Mouse (Mus musculus) intestine, embryonic 15.5 days (tissue): ENCODE results near the gene Nog. TPM values are rescaled to one million over a fixed set of nuclear protein-coding genes. Genes with fewer than 3 reads are reported as not detected.

Experiments
- ATAC-seq: fragments of 200-750 bp; cut with Nextera tagmentation; 2 replicates; pipeline ENCODE4 v1.8.0; 2017; ENCODE audit warnings: moderate TSS enrichment, moderate library complexity
- H3K27ac ChIP-seq: fragments of 300-500 bp; sonication (generic); 2 replicates; pipeline ENCODE4 v1.5.1; 2015; ENCODE audit warnings: mild to moderate bottlenecking, inconsistent platforms
- H3K27me3 ChIP-seq: fragments of 300-500 bp; sonication (generic); replicated peaks from 2 replicates; pipeline ENCODE4 v1.6.1; 2015; ENCODE audit warnings: inconsistent platforms
- H3K36me3 ChIP-seq: fragments of 300-500 bp; sonication (generic); 2 replicates; pipeline ENCODE4 v1.6.1; 2015; ENCODE audit warnings: inconsistent platforms
- H3K4me1 ChIP-seq: fragments of 300-500 bp; sonication (generic); replicated peaks from 2 replicates; pipeline ENCODE4 v1.6.1; 2015; ENCODE audit warnings: inconsistent platforms
- H3K4me2 ChIP-seq: fragments of 300-500 bp; sonication (generic); replicated peaks from 2 replicates; pipeline ENCODE4 v1.6.1; 2015; ENCODE audit warnings: mild to moderate bottlenecking, inconsistent platforms
- H3K4me3 ChIP-seq: fragments of 300-500 bp; sonication (generic); replicated peaks from 2 replicates; pipeline ENCODE4 v1.5.1; 2015; ENCODE audit warnings: inconsistent platforms
- H3K9ac ChIP-seq: fragments of 300-500 bp; sonication (generic); 2 replicates; pipeline ENCODE4 v1.6.1; 2015; ENCODE audit warnings: inconsistent platforms
- H3K9me3 ChIP-seq: fragments of 300-500 bp; sonication (generic); 2 replicates; pipeline ENCODE4 v1.6.1; 2016; ENCODE audit warnings: inconsistent platforms
- WGBS: fragments of 180-500 bp; shearing (Covaris S2); methylation state at CpG from one replicate; pipeline ENCODE4 v1.1.7; 2015; 5-methylcytosine and 5-hydroxymethylcytosine counted together
- polyA plus RNA-seq: library from polyadenylated mRNA; unstranded; fragments of >200 nt; fragmentation: Nextera tagmentation; extraction: Ambion mirVana; gene quantifications from 2 replicates; pipeline ENCODE4 v1.2.1, GENCODE M21; 2015

Nog gene
- polyA plus RNA-seq, 1 experiment from 2014 or later, result 2.7 TPM

GRCm38 (mm10) chr11:89303421-89303820 is 1.3 kb upstream of the Nog start:
- peak; percentile 66 for ATAC-seq
- 2% methylated on average over 16 of the region's 16 CpGs for WGBS
- peak overlapping the region; percentile 64 for H3K4me3 ChIP-seq
- peaks cover 28% of the 10 kb centered on the region for H3K27me3 ChIP-seq
- peak overlapping the region; percentile 99 for H3K4me2 ChIP-seq
- H3K4me1 ChIP-seq, result peaks cover 16% of the 10 kb centered on the region
- H3K36me3 ChIP-seq, result no peaks in the 10 kb centered on the region
- H3K27ac ChIP-seq, result no peak overlapping the region
- no peaks in the 10 kb centered on the region for H3K9me3 ChIP-seq
- no peak overlapping the region for H3K9ac ChIP-seq

DNA sequence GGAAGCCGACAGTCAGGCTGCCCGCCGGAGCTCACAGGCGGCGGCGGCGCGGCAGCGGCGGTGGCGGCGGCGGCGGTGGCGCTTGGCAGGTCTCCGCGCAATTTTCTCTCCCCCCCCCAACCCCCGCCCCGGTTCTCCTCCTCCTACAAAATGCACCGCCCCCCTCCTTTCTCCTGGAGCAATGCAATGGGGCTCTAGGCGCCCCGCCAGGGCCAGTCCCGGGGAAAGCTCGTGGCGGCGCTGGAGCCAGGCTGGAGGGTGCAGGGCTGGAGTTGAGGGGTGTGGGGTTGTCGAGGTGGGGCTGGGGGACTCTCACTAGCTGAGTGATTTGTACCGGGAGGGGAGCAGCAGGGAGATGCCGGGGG is 666 bp upstream of the Nog start:
- peaks cover 28% of the 10 kb centered on the region for H3K27me3 ChIP-seq
- H3K4me2 ChIP-seq, result peak overlapping the region; percentile 99
- no peaks in the 10 kb centered on the region for H3K9me3 ChIP-seq
- H3K36me3 ChIP-seq, result no peaks in the 10 kb centered on the region
- peak overlapping the region; percentile 60 for H3K9ac ChIP-seq
- H3K4me1 ChIP-seq, result peaks cover 19% of the 10 kb centered on the region
- peak; percentile 61 for ATAC-seq
- peak overlapping the region; percentile 84 for H3K27ac ChIP-seq
- H3K4me3 ChIP-seq, result peak overlapping the region; percentile 64
- WGBS, result 0% methylated on average over 18 of the region's 29 CpGs

GRCm38 (mm10) chr11:89301331-89302055 is 639 bp downstream of the Nog start:
- H3K4me1 ChIP-seq, result peaks cover 22% of the 10 kb centered on the region
- peaks cover 28% of the 10 kb centered on the region for H3K27me3 ChIP-seq
- H3K4me3 ChIP-seq, result peak overlapping the region; percentile 64
- peak; percentile 7; the same call in 1 of the 2 replicates for ATAC-seq
- H3K9ac ChIP-seq, result peak overlapping the region; percentile 60
- peak overlapping the region; percentile 84 for H3K27ac ChIP-seq
- H3K9me3 ChIP-seq, result no peaks in the 10 kb centered on the region
- under 1% methylated on average over 53 of the region's 53 CpGs for WGBS
- H3K36me3 ChIP-seq, result no peaks in the 10 kb centered on the region
- H3K4me2 ChIP-seq, result peak overlapping the region; percentile 99

DNA sequence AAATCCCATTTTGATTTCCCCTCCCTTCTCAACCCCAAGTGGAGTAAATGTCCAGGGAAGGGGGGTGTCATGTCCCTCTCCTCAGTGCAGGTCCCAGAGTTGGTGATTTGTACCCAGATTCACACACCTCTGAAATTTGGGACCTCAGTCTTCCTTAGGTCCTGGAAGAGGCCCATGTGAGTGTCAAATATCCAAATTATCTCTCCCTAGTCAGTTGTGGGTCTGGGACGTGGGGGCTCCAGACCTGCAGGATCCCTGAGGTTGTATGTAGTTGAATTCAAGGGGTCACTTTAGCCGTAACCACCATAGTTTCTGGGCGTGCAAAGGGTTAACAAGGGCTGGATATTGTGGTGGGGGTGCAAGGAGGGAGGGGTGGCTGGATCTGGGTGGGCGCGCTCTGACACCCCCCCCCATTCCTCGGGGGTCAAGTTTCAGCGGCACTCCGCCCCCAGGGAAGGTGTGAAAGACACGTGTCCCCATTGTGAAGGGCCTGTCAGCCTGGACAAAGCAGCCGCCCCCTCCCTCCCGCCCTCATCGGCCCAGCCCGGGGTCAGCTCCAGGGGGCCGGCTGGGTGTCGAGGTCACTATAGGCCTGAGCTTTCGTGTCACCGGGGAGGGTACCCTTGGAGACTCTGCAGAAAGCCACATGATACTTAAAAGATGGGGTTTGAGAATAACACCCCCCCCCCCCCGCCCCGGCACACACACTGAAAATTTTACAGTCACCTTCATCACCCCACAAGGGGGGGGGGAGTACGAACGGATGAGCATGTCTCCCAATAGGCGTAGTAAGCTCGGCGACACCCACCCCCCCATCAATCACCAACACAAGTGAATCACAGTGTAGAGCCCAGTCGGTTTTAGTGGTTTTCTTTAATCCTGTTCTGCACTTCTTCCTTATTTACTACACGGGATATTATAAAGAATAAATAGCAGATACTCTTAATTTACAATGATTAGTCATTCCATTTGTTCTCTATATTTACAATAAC is 2.1 kb downstream of the Nog start:
- Histone ChIP-seq H3K4me3 (peak overlapping the region; percentile 19), H3K4me2 (peak overlapping the region; percentile 83), H3K4me1 (peaks cover 22% of the 10 kb centered on the region), H3K27me3 (peaks cover 35% of the 10 kb centered on the region), H3K9me3 (no peaks in the 10 kb centered on the region), H3K27ac (no peak overlapping the region), H3K9ac (no peak overlapping the region), H3K36me3 (no peaks in the 10 kb centered on the region)
- 7% methylated on average over 19 of the region's 26 CpGs for WGBS
- ATAC-seq, result no peak

GRCm38 (mm10) chr11:89299116-89299783 is 2.9 kb downstream of the Nog start:
- no peaks in the 10 kb centered on the region for H3K36me3 ChIP-seq
- H3K4me3 ChIP-seq, result peak overlapping the region; percentile 38
- H3K27me3 ChIP-seq, result peaks cover 35% of the 10 kb centered on the region
- under 1% methylated on average over 28 of the region's 36 CpGs for WGBS
- H3K27ac ChIP-seq, result no peak overlapping the region
- ATAC-seq, result no peak
- H3K9me3 ChIP-seq, result no peaks in the 10 kb centered on the region
- peak overlapping the region; percentile 34 for H3K9ac ChIP-seq
- H3K4me1 ChIP-seq, result peaks cover 22% of the 10 kb centered on the region
- peak overlapping the region; percentile 83 for H3K4me2 ChIP-seq

DNA sequence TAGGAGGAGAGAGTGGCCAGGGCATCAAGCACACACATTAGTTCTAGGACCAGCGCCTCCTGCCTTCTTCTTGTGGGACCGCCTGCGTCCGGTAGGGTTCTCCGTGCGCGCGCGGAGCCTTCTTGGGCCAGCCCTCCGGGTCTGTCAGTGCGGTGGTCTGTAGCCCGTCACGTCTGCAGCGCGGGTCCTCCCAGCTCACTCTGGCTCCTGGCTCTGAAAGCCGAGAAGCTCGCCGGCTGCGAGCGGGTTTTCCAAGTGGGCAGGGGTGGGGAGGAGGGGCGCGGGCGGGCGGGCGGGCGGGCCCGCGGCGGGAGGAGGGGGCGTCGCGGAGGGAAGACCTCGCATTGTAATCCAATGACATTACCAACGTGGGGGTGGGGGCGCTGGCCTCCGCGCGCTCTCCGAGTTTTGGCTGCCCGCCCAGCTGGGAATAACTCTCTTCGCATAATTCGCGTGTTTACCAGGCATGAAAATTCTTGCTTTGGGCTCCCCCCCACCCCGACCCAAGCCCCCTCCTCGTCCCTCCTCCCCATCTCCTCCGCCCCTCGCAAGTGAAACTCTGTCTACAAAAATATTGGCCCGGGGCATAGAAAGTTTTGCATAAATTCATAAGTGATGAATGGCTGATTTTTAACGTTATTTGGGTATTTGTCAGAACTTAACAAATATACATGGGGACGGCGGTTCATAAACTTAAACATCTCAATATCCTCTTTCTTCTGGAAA is 3.7 kb downstream of the Nog start:
- H3K4me2 ChIP-seq, result peak overlapping the region; percentile 83
- peaks cover 35% of the 10 kb centered on the region for H3K27me3 ChIP-seq
- ATAC-seq, result peak; percentile 63
- WGBS, result under 1% methylated on average over 39 of the region's 51 CpGs
- peak overlapping the region; percentile 3; the same call in 1 of the 2 replicates for H3K27ac ChIP-seq
- H3K4me1 ChIP-seq, result peaks cover 22% of the 10 kb centered on the region
- peak overlapping the region; percentile 38 for H3K4me3 ChIP-seq
- H3K9me3 ChIP-seq, result no peaks in the 10 kb centered on the region
- peak overlapping the region; percentile 34; the same call in 1 of the 2 replicates for H3K9ac ChIP-seq
- no peaks in the 10 kb centered on the region for H3K36me3 ChIP-seq

DNA sequence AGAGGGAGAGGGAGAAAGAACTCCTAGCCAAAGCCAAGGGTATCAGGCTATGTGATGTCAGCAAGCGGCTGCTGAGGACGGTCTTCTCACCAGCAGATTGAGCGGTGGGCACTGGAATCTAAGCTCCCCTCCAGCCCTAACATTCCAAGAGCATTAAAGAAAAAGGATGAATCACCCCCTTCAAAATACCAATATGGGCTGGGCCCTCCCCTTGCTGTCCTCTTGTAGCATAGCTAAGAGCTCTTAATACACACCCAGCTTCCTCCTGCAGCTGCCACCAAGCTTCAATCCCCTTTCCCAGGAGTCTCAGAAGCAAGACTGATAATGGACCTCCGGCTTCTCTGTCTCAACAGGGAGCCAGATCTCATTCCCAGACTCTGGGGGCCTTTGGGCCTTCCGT is 4.6 kb downstream of the Nog start:
- Histone ChIP-seq H3K4me3 (0 out of 2 replicates have a peak overlapping the region, but pooled peaks have one; percentile 38), H3K27ac (no peak overlapping the region)

GRCm38 (mm10) chr11:89269809-89270361 is 32.2 kb downstream of the Nog start:
- 77% methylated on average over 13 of the region's 13 CpGs for WGBS
- H3K4me2 ChIP-seq, result no peak overlapping the region
- no peak for ATAC-seq
- no peaks in the 10 kb centered on the region for H3K9me3 ChIP-seq
- no peak overlapping the region for H3K27ac ChIP-seq
- no peak overlapping the region for H3K9ac ChIP-seq
- H3K4me1 ChIP-seq, result no peaks in the 10 kb centered on the region
- H3K36me3 ChIP-seq, result no peaks in the 10 kb centered on the region
- no peak overlapping the region for H3K4me3 ChIP-seq
- no peaks in the 10 kb centered on the region for H3K27me3 ChIP-seq

More for the DNA sequence above, 4.6 kb downstream of the Nog start:
- H3K9ac ChIP-seq, result no peak overlapping the region
- no peaks in the 10 kb centered on the region for H3K9me3 ChIP-seq
- H3K4me2 ChIP-seq, result peak overlapping the region; percentile 83
- WGBS, result 50% methylated on average over 5 of the region's 5 CpGs
- H3K36me3 ChIP-seq, result no peaks in the 10 kb centered on the region
- peaks cover 22% of the 10 kb centered on the region for H3K4me1 ChIP-seq
- no peak for ATAC-seq
- peaks cover 35% of the 10 kb centered on the region for H3K27me3 ChIP-seq

- Histone ChIP-seq H3K4me1 (no peaks in the 10 kb centered on the region), H3K36me3 (no peaks in the 10 kb centered on the region), H3K9me3 (no peaks in the 10 kb centered on the region), H3K9ac (no peak overlapping the region), H3K4me2 (no peak overlapping the region), H3K27ac (no peak overlapping the region), H3K27me3 (no peaks in the 10 kb centered on the region), H3K4me3 (no peak overlapping the region)
- ATAC-seq, result no peak
- WGBS, result 94% methylated on average over 3 of the region's 3 CpGs
Observed at GRCm38 (mm10) chr11:89267520-89267919, 34.6 kb downstream of the Nog start.

GRCm38 (mm10) chr11:89265080-89265479 is 37.1 kb downstream of the Nog start:
- WGBS, result 29% methylated on average over 4 of the region's 4 CpGs
- Histone ChIP-seq H3K36me3 (no peaks in the 10 kb centered on the region), H3K4me2 (no peak overlapping the region), H3K27me3 (no peaks in the 10 kb centered on the region), H3K9ac (no peak overlapping the region), H3K9me3 (no peaks in the 10 kb centered on the region), H3K27ac (no peak overlapping the region), H3K4me1 (no peaks in the 10 kb centered on the region), H3K4me3 (no peak overlapping the region)
- ATAC-seq, result no peak

GRCm38 (mm10) chr11:89259338-89259915 is 42.7 kb downstream of the Nog start:
- H3K4me1 ChIP-seq, result no peaks in the 10 kb centered on the region
- H3K9me3 ChIP-seq, result no peaks in the 10 kb centered on the region
- no peak overlapping the region for H3K4me2 ChIP-seq
- H3K36me3 ChIP-seq, result no peaks in the 10 kb centered on the region
- no peak overlapping the region for H3K9ac ChIP-seq
- H3K4me3 ChIP-seq, result no peak overlapping the region
- 87% methylated on average over 7 of the region's 7 CpGs for WGBS
- no peak for ATAC-seq
- no peak overlapping the region for H3K27ac ChIP-seq
- H3K27me3 ChIP-seq, result no peaks in the 10 kb centered on the region
